Mouse (Mus musculus) lung, postnatal 0 days (tissue): ENCODE measurements around the gene Abca3. TPM values are rescaled to one million over a fixed set of nuclear protein-coding genes. Genes with fewer than 3 reads are reported as not detected.

Experiments used
- ATAC-seq: fragments of 200-750 bp; cut with Nextera tagmentation; 2 replicates; pipeline ENCODE4 v1.8.0; 2017; ENCODE audit warnings: moderate library complexity
- DNase-seq: peaks from one replicate; pipeline ENCODE4 v3.0.0-alpha.2; 2016; ENCODE audit warnings: low spot score
- H3K27ac ChIP-seq: fragments of 300-500 bp; sonication (generic); 2 replicates; pipeline ENCODE4 v1.5.1; 2014; ENCODE audit warnings: antibody characterized with exemption, mild to moderate bottlenecking, low read length, mixed read lengths
- H3K27me3 ChIP-seq: fragments of 300-500 bp; sonication (generic); replicated peaks from 2 replicates; pipeline ENCODE4 v1.6.1; 2014; ENCODE audit warnings: low read length, mixed read lengths; ENCODE audit not compliant: insufficient read depth
- H3K36me3 ChIP-seq: fragments of 300-500 bp; sonication (generic); 2 replicates; pipeline ENCODE4 v1.6.1; 2014; ENCODE audit warnings: low read length, mixed read lengths; ENCODE audit not compliant: insufficient read depth
- H3K4me1 ChIP-seq: fragments of 300-500 bp; sonication (generic); 2 replicates; pipeline ENCODE4 v1.6.1; 2014; ENCODE audit warnings: antibody characterized with exemption, low read depth, low read length, mixed read lengths; ENCODE audit not compliant: insufficient read depth
- H3K4me2 ChIP-seq: fragments of 300-500 bp; sonication (generic); replicated peaks from 2 replicates; pipeline ENCODE4 v1.6.1; 2014; ENCODE audit warnings: low read depth, mild to moderate bottlenecking, low read length, moderate library complexity, mixed read lengths
- H3K4me3 ChIP-seq: fragments of 300-500 bp; sonication (generic); 2 replicates; pipeline ENCODE4 v1.5.1; 2014; ENCODE audit warnings: low read depth, low read length
- H3K9ac ChIP-seq: fragments of 300-500 bp; sonication (generic); replicated peaks from 2 replicates; pipeline ENCODE4 v1.6.1; 2014; ENCODE audit warnings: low read depth, mild to moderate bottlenecking
- H3K9me3 ChIP-seq: fragments of 300-500 bp; sonication (generic); 2 replicates; pipeline ENCODE4 v1.6.1; 2016; ENCODE audit warnings: low read length, mixed read lengths
- CTCF ChIP-seq: IDR thresholded peaks from 2 replicates; pipeline ENCODE4 v1.5.1; 2016; ENCODE audit warnings: antibody characterized with exemption, mild to moderate bottlenecking
- EP300 ChIP-seq: IDR thresholded peaks from 2 replicates; pipeline ENCODE4 v1.6.1; 2016; ENCODE audit warnings: antibody characterized with exemption, mild to moderate bottlenecking, control low read depth
- WGBS: fragments of 180-500 bp; shearing (Covaris S2); extraction: QIAGEN DNeasy Blood & Tissue Kit; methylation state at CpG from one replicate; pipeline ENCODE4 v1.1.7; 2014; 5-methylcytosine and 5-hydroxymethylcytosine counted together
- polyA plus RNA-seq: library from polyadenylated mRNA; unstranded; fragments of >200 nt; fragmentation: Nextera tagmentation; extraction: Ambion mirVana; gene quantifications from 2 replicates; pipeline ENCODE4 v1.2.1, GENCODE M21; 2015

Abca3 gene
- polyA plus RNA-seq, 1 experiment from 2014 or later: 66.4 TPM

GRCm38 (mm10) chr17:24359006-24359405, 7.3 kb downstream of the Abca3 start:
- 60% methylated on average over 8 of the region's 8 CpGs for WGBS

GRCm38 (mm10) chr17:24359903-24360302, 8.2 kb downstream of the Abca3 start:
- H3K9me3 ChIP-seq: no peaks in the 10 kb centered on the region
- 25% methylated on average over 2 of the region's 2 CpGs for WGBS
- peak overlapping the region; percentile 2; the same call in 1 of the 2 replicates for H3K27ac ChIP-seq
- no peak overlapping the region for H3K4me2 ChIP-seq
- no peak overlapping the region for H3K9ac ChIP-seq
- no peak overlapping the region for H3K4me3 ChIP-seq
- no peaks in the 10 kb centered on the region for H3K36me3 ChIP-seq
- peaks cover 17% of the 10 kb centered on the region; the same call in 1 of the 2 replicates for H3K4me1 ChIP-seq
- peak; percentile 93 for ATAC-seq
- peak; percentile 91 for DNase-seq
- H3K27me3 ChIP-seq: no peaks in the 10 kb centered on the region
- peak; percentile 90 for TF ChIP-seq EP300
- TF ChIP-seq CTCF: no peak

More at GRCm38 (mm10) chr17:24359006-24359405, 7.3 kb downstream of the Abca3 start:
- peaks cover 15% of the 10 kb centered on the region; the same call in 1 of the 2 replicates for H3K4me1 ChIP-seq
- no peaks in the 10 kb centered on the region for H3K9me3 ChIP-seq
- H3K4me3 ChIP-seq: no peak overlapping the region
- no peak for ATAC-seq
- no peaks in the 10 kb centered on the region for H3K36me3 ChIP-seq
- DNase-seq: no peak
- no peaks in the 10 kb centered on the region for H3K27me3 ChIP-seq
- no peak for TF ChIP-seq CTCF
- no peak for TF ChIP-seq EP300
- H3K27ac ChIP-seq: peak overlapping the region; percentile 66
- no peak overlapping the region for H3K4me2 ChIP-seq
- no peak overlapping the region for H3K9ac ChIP-seq

GRCm38 (mm10) chr17:24360841-24361240, 9.1 kb downstream of the Abca3 start:
- 61% methylated on average over 8 of the region's 8 CpGs for WGBS
- TF ChIP-seq EP300 (no peak), CTCF (no peak)

GRCm38 (mm10) chr17:24361291-24361690, 9.5 kb downstream of the Abca3 start:
- WGBS: 63% methylated on average over 5 of the region's 5 CpGs
- Histone ChIP-seq H3K4me3 (no peak overlapping the region), H3K27me3 (no peaks in the 10 kb centered on the region), H3K27ac (0 out of 2 replicates have a peak overlapping the region, but pooled peaks have one; percentile 2), H3K4me2 (no peak overlapping the region), H3K4me1 (peaks cover 17% of the 10 kb centered on the region; the same call in 1 of the 2 replicates), H3K9ac (no peak overlapping the region), H3K9me3 (no peaks in the 10 kb centered on the region), H3K36me3 (no peaks in the 10 kb centered on the region)
- no peak for DNase-seq
- TF ChIP-seq EP300: no peak
- TF ChIP-seq CTCF: no peak
- no peak for ATAC-seq

More at GRCm38 (mm10) chr17:24360841-24361240, 9.1 kb downstream of the Abca3 start:
- no peaks in the 10 kb centered on the region for H3K27me3 ChIP-seq
- H3K4me2 ChIP-seq: no peak overlapping the region
- H3K4me1 ChIP-seq: peaks cover 17% of the 10 kb centered on the region; the same call in 1 of the 2 replicates
- H3K9ac ChIP-seq: no peak overlapping the region
- peak overlapping the region; percentile 2 for H3K27ac ChIP-seq
- H3K4me3 ChIP-seq: no peak overlapping the region
- ATAC-seq (no peak), DNase-seq (no peak)
- no peaks in the 10 kb centered on the region for H3K36me3 ChIP-seq
- no peaks in the 10 kb centered on the region for H3K9me3 ChIP-seq

- Histone ChIP-seq H3K4me2 (no peak overlapping the region), H3K9me3 (no peaks in the 10 kb centered on the region), H3K4me3 (no peak overlapping the region), H3K27ac (no peak overlapping the region), H3K4me1 (peaks cover 17% of the 10 kb centered on the region; the same call in 1 of the 2 replicates), H3K36me3 (peaks cover 6% of the 10 kb centered on the region; the same call in 1 of the 2 replicates), H3K27me3 (no peaks in the 10 kb centered on the region), H3K9ac (no peak overlapping the region)
- TF ChIP-seq CTCF: no peak
- 0 out of 2 replicates have a peak, but pooled peaks have one; percentile 15 for TF ChIP-seq EP300
- DNase-seq (peak; percentile 76), ATAC-seq (no peak; the same call in 1 of the 2 replicates)
- WGBS: 55% methylated on average over 9 of the region's 9 CpGs
Observed at GRCm38 (mm10) chr17:24362527-24362926, 10.8 kb downstream of the Abca3 start.

GRCm38 (mm10) chr17:24364461-24364860, 12.7 kb downstream of the Abca3 start:
- DNase-seq (no peak), ATAC-seq (no peak)
- Histone ChIP-seq H3K36me3 (peaks cover 6% of the 10 kb centered on the region; the same call in 1 of the 2 replicates), H3K4me2 (no peak overlapping the region), H3K4me1 (peaks cover 13% of the 10 kb centered on the region; the same call in 1 of the 2 replicates), H3K27ac (peak overlapping the region; percentile 49; the same call in 1 of the 2 replicates), H3K4me3 (no peak overlapping the region), H3K27me3 (no peaks in the 10 kb centered on the region), H3K9me3 (no peaks in the 10 kb centered on the region), H3K9ac (no peak overlapping the region)
- TF ChIP-seq EP300 (no peak), CTCF (no peak)
- WGBS: 83% methylated on average over 9 of the region's 9 CpGs
